Mouse (Mus musculus): ENCODE results near the gene Mrpl53. TPM values are rescaled to one million over a fixed set of nuclear protein-coding genes. Genes with fewer than 3 reads are reported as not detected.

Mrpl53 gene
- polyA plus RNA-seq, 1 experiment from 2014 or later: 138 TPM

DNA sequence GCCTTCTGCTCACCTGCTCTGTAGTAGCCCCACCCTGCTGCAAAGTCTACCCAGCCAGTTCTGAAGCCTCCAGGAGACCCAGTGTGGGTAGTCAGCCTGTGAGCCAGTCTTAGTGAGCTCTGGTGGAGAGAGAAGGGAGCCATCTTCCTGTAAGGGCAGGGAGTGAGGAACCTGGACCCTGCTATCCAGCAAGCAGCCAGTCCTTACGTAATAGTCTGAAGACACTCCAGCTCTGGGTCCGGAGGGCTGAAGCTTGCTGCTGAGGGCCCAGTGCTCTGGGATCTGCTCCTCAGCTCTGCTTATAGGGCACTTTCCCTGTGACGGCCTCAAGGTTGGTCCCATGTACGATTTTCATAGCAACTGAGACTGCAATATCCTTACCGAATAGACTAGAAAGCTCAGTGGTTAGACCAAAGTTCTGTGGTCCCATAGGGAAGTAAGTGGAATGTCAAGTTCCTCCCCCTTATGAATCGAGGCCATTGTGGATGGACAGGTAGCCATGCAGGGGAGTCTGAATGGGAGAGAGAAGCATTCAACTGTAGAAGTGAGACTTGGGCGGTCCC lies 26.2 kb downstream of the Mrpl53 start, which contains the start of gene Rtkn:
TSS of gene Rtkn (plus strand) at position 513 of the 563 bp plus-strand sequence.
- H3K27me3 ChIP-seq (ENCODE audit: control insufficient read depth, insufficient read depth, low read length): 0 out of 2 replicates have a peak, but pooled peaks cover 3% of the 10 kb centered on the region
- peak within 1 kb of the TSS; percentile 94 for H3K9ac ChIP-seq (ENCODE audit: low read depth, low read length)
- no peaks in the 10 kb centered on the region for H3K36me3 ChIP-seq (ENCODE audit: control insufficient read depth, insufficient read depth, low read length)
- peak within 1 kb of the TSS; percentile 87 for H3K4me2 ChIP-seq
- H3K4me1 ChIP-seq (ENCODE audit: control insufficient read depth, insufficient read depth, low read length): peaks cover 24% of the 10 kb centered on the region
- ATAC-seq (replicated peaks; ENCODE audit: insufficient number of reproducible peaks, low FRiP score, low TSS enrichment): no peak
- peak within 1 kb of the TSS; percentile 63 for H3K4me3 ChIP-seq (ENCODE audit: low read depth, low read length)
- no peaks in the 10 kb centered on the region for H3K9me3 ChIP-seq (replicated peaks; ENCODE audit: control insufficient read depth, low read length)
- peak within 1 kb of the TSS; percentile 99; the same call in 1 of the 2 replicates for H3K27ac ChIP-seq (ENCODE audit: low read depth, low read length)
- WGBS (ENCODE audit: insufficient replicate concordance): 60% methylated on average over 7 of the region's 7 CpGs

DNA sequence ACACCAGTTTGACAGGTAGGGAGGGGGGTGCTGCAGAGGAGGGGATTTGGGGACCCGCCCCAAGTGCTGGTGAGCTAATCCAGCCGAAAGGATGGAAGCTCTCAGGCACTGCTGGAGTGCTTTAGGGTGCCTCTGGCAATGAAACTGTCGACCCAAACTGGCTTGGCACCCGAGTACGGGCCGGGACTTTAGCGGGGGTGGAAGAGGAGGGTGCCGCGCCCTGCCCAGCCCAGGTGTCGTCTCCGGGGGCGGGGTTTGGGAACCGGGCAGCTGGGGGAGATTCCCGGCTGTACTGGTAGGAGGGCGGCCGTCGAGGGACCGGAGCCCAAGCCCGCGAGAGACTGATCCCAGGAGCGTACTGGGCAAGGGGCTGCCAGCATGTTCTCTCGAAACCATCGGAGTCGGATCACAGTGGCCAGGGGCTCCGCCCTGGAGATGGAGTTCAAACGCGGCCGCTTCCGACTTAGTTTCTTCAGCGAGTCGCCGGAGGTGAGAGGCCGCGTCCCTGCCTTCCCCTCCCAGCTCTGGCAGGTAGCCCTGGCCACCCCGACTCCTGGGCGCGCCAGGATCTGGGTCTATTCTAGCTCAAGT lies 26.8 kb downstream of the Mrpl53 start:
- ATAC-seq (replicated peaks; ENCODE audit: insufficient number of reproducible peaks, low FRiP score, low TSS enrichment): no peak
- 2% methylated on average over 37 of the region's 37 CpGs for WGBS (ENCODE audit: insufficient replicate concordance)
- H3K4me1 ChIP-seq (ENCODE audit: control insufficient read depth, insufficient read depth, low read length): peaks cover 24% of the 10 kb centered on the region
- peak overlapping the region; percentile 63 for H3K4me3 ChIP-seq (ENCODE audit: low read depth, low read length)
- H3K36me3 ChIP-seq (ENCODE audit: control insufficient read depth, insufficient read depth, low read length): no peaks in the 10 kb centered on the region
- peak overlapping the region; percentile 94 for H3K9ac ChIP-seq (ENCODE audit: low read depth, low read length)
- H3K9me3 ChIP-seq (replicated peaks; ENCODE audit: control insufficient read depth, low read length): no peaks in the 10 kb centered on the region
- H3K27ac ChIP-seq (ENCODE audit: low read depth, low read length): no peak overlapping the region
- peak overlapping the region; percentile 87 for H3K4me2 ChIP-seq
- H3K27me3 ChIP-seq (ENCODE audit: control insufficient read depth, insufficient read depth, low read length): 0 out of 2 replicates have a peak, but pooled peaks cover 3% of the 10 kb centered on the region

GRCm38 (mm10) chr6:83136291-83136880 lies 27.5 kb downstream of the Mrpl53 start:
- 0 out of 2 replicates have a peak, but pooled peaks have one; percentile 3 for ATAC-seq (replicated peaks; ENCODE audit: insufficient number of reproducible peaks, low FRiP score, low TSS enrichment)
- 17% methylated on average over 5 of the region's 5 CpGs for WGBS (ENCODE audit: insufficient replicate concordance)
- no peaks in the 10 kb centered on the region for H3K36me3 ChIP-seq (ENCODE audit: control insufficient read depth, insufficient read depth, low read length)

GRCm38 (mm10) chr6:83136881-83137575 lies 28.2 kb downstream of the Mrpl53 start:
- Histone ChIP-seq H3K9me3 (replicated peaks; ENCODE audit: control insufficient read depth, low read length) (no peaks in the 10 kb centered on the region), H3K27ac (ENCODE audit: low read depth, low read length) (peak overlapping the region; percentile 99), H3K4me3 (ENCODE audit: low read depth, low read length) (peak overlapping the region; percentile 63), H3K9ac (ENCODE audit: low read depth, low read length) (peak overlapping the region; percentile 94), H3K36me3 (ENCODE audit: control insufficient read depth, insufficient read depth, low read length) (no peaks in the 10 kb centered on the region), H3K4me1 (ENCODE audit: control insufficient read depth, insufficient read depth, low read length) (peaks cover 31% of the 10 kb centered on the region), H3K4me2 (peak overlapping the region; percentile 87), H3K27me3 (ENCODE audit: control insufficient read depth, insufficient read depth, low read length) (0 out of 2 replicates have a peak, but pooled peaks cover 3% of the 10 kb centered on the region)
- ATAC-seq (replicated peaks; ENCODE audit: insufficient number of reproducible peaks, low FRiP score, low TSS enrichment): peak; percentile 72
- 1% methylated on average over 25 of the region's 26 CpGs for WGBS (ENCODE audit: insufficient replicate concordance)

More at GRCm38 (mm10) chr6:83136291-83136880, 27.5 kb downstream of the Mrpl53 start:
- H3K27me3 ChIP-seq (ENCODE audit: control insufficient read depth, insufficient read depth, low read length): 0 out of 2 replicates have a peak, but pooled peaks cover 3% of the 10 kb centered on the region
- peaks cover 24% of the 10 kb centered on the region for H3K4me1 ChIP-seq (ENCODE audit: control insufficient read depth, insufficient read depth, low read length)
- peak overlapping the region; percentile 99 for H3K27ac ChIP-seq (ENCODE audit: low read depth, low read length)
- H3K9ac ChIP-seq (ENCODE audit: low read depth, low read length): peak overlapping the region; percentile 94
- peak overlapping the region; percentile 63 for H3K4me3 ChIP-seq (ENCODE audit: low read depth, low read length)
- no peaks in the 10 kb centered on the region for H3K9me3 ChIP-seq (replicated peaks; ENCODE audit: control insufficient read depth, low read length)
- peak overlapping the region; percentile 87 for H3K4me2 ChIP-seq

DNA sequence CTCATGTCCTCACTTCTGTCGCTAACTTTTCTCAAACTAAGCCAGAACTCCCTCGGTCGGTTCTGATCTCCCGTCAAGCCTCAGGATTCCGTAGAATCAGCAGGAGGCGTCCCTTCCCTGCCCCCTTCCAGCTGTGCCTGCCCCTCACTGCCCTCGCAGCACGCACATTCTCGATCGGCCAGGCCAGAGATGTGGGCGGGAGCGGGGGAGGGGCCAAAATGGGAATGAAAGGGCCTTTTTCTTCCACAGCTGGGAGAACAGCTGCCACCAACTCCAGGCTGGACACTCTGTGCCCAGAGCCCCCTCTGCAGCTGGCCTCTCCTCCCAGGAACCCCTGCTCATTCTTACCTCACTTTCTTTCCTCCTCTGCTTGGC lies 28.7 kb downstream of the Mrpl53 start:
- 0 out of 2 replicates have a peak, but pooled peaks cover 3% of the 10 kb centered on the region for H3K27me3 ChIP-seq (ENCODE audit: control insufficient read depth, insufficient read depth, low read length)
- WGBS (ENCODE audit: insufficient replicate concordance): 0% methylated on average over 12 of the region's 12 CpGs
- H3K4me1 ChIP-seq (ENCODE audit: control insufficient read depth, insufficient read depth, low read length): peaks cover 36% of the 10 kb centered on the region
- H3K4me3 ChIP-seq (ENCODE audit: low read depth, low read length): peak overlapping the region; percentile 63
- H3K4me2 ChIP-seq: peak overlapping the region; percentile 87
- peak overlapping the region; percentile 94 for H3K9ac ChIP-seq (ENCODE audit: low read depth, low read length)
- no peaks in the 10 kb centered on the region for H3K9me3 ChIP-seq (replicated peaks; ENCODE audit: control insufficient read depth, low read length)
- H3K36me3 ChIP-seq (ENCODE audit: control insufficient read depth, insufficient read depth, low read length): no peaks in the 10 kb centered on the region
- ATAC-seq (replicated peaks; ENCODE audit: insufficient number of reproducible peaks, low FRiP score, low TSS enrichment): peak; percentile 78
- H3K27ac ChIP-seq (ENCODE audit: low read depth, low read length): peak overlapping the region; percentile 99

GRCm38 (mm10) chr6:83138056-83138455 lies 29.2 kb downstream of the Mrpl53 start:
- peak overlapping the region; percentile 99 for H3K27ac ChIP-seq (ENCODE audit: low read depth, low read length)
- 0 out of 2 replicates have a peak, but pooled peaks cover 3% of the 10 kb centered on the region for H3K27me3 ChIP-seq (ENCODE audit: control insufficient read depth, insufficient read depth, low read length)
- H3K4me2 ChIP-seq: peak overlapping the region; percentile 87
- peak overlapping the region; percentile 94 for H3K9ac ChIP-seq (ENCODE audit: low read depth, low read length)
- H3K4me3 ChIP-seq (ENCODE audit: low read depth, low read length): peak overlapping the region; percentile 63
- ATAC-seq (replicated peaks; ENCODE audit: insufficient number of reproducible peaks, low FRiP score, low TSS enrichment): 0 out of 2 replicates have a peak, but pooled peaks have one; percentile 23
- 1% methylated on average over 11 of the region's 11 CpGs for WGBS (ENCODE audit: insufficient replicate concordance)
- no peaks in the 10 kb centered on the region for H3K9me3 ChIP-seq (replicated peaks; ENCODE audit: control insufficient read depth, low read length)
- peaks cover 39% of the 10 kb centered on the region for H3K4me1 ChIP-seq (ENCODE audit: control insufficient read depth, insufficient read depth, low read length)
- H3K36me3 ChIP-seq (ENCODE audit: control insufficient read depth, insufficient read depth, low read length): no peaks in the 10 kb centered on the region

- H3K4me1 ChIP-seq (ENCODE audit: control insufficient read depth, insufficient read depth, low read length): peaks cover 39% of the 10 kb centered on the region
- no peak overlapping the region for H3K27ac ChIP-seq (ENCODE audit: low read depth, low read length)
- no peak for ATAC-seq (replicated peaks; ENCODE audit: insufficient number of reproducible peaks, low FRiP score, low TSS enrichment)
- 0 out of 2 replicates have a peak, but pooled peaks cover 3% of the 10 kb centered on the region for H3K27me3 ChIP-seq (ENCODE audit: control insufficient read depth, insufficient read depth, low read length)
- no peak overlapping the region for H3K4me2 ChIP-seq
- H3K4me3 ChIP-seq (ENCODE audit: low read depth, low read length): no peak overlapping the region
- H3K9me3 ChIP-seq (replicated peaks; ENCODE audit: control insufficient read depth, low read length): no peaks in the 10 kb centered on the region
- H3K36me3 ChIP-seq (ENCODE audit: control insufficient read depth, insufficient read depth, low read length): no peaks in the 10 kb centered on the region
- WGBS (ENCODE audit: insufficient replicate concordance): 83% methylated on average over 8 of the region's 8 CpGs
- H3K9ac ChIP-seq (ENCODE audit: low read depth, low read length): no peak overlapping the region
Observed at GRCm38 (mm10) chr6:83140044-83140443, 31.2 kb downstream of the Mrpl53 start.

GRCm38 (mm10) chr6:83141636-83142035 lies 32.8 kb downstream of the Mrpl53 start:
- H3K4me3 ChIP-seq (ENCODE audit: low read depth, low read length): peak overlapping the region; percentile 39
- WGBS (ENCODE audit: insufficient replicate concordance): 29% methylated on average over 4 of the region's 4 CpGs
- ATAC-seq (replicated peaks; ENCODE audit: insufficient number of reproducible peaks, low FRiP score, low TSS enrichment): no peak
- H3K9ac ChIP-seq (ENCODE audit: low read depth, low read length): peak overlapping the region; percentile 73
- no peaks in the 10 kb centered on the region for H3K36me3 ChIP-seq (ENCODE audit: control insufficient read depth, insufficient read depth, low read length)
- no peaks in the 10 kb centered on the region for H3K9me3 ChIP-seq (replicated peaks; ENCODE audit: control insufficient read depth, low read length)
- peak overlapping the region; percentile 70 for H3K4me2 ChIP-seq
- no peaks in the 10 kb centered on the region for H3K27me3 ChIP-seq (ENCODE audit: control insufficient read depth, insufficient read depth, low read length)
- peak overlapping the region; percentile 29; the same call in 1 of the 2 replicates for H3K27ac ChIP-seq (ENCODE audit: low read depth, low read length)
- peaks cover 28% of the 10 kb centered on the region for H3K4me1 ChIP-seq (ENCODE audit: control insufficient read depth, insufficient read depth, low read length)

All from heart, embryonic 11.5 days (tissue).